In the genomic region with DNA sequence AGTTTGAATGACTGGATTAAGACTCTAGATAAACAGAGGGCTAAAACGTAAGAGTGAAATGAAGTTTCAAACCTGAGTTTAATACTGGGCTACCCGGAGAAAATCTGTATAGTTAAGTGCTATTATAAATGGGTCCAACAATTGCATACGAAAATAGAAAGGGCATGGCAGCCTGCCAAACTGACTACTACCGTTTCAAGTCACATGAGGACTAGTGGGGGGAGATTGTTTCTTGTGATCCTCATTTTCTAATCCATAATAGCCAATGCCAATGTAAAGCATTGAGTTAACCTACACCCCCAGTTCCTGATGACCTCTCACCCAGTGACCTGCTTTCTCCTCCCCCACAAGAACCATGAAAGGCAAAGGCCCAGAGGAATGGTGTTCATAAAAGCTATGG, we compare ENCODE assay signal across 11 mouse cellular contexts. TPM values are rescaled to one million over a fixed set of nuclear protein-coding genes. Genes with fewer than 3 reads are reported as not detected.
DNase-seq lines count a peak whose midpoint lies in the region; ATAC-seq and TF ChIP-seq lines count a peak whose summit lies in the region.
"Had no signal": no experiment of that assay in that cellular context is flagged by ENCODE, and none has a peak within 500 bp of the region (broad histone marks: within the 10 kb centered on the region; RNA-seq: fewer than 3 reads in every experiment).

No protein-coding gene starts in this region.

- no peaks in the 10 kb centered on the region for H3K36me3 ChIP-seq in liver, postnatal 0 days (replicated peaks; ENCODE audit: insufficient read depth, low read length)
- H3K36me3 ChIP-seq in liver, embryonic 11.5 days (ENCODE audit: control insufficient read depth, insufficient read depth, low read length): no peaks in the 10 kb centered on the region
- H3K36me3 ChIP-seq in heart, embryonic 14.5 days (ENCODE audit: control insufficient read depth, insufficient read depth, low read length): no peaks in the 10 kb centered on the region
- H3K36me3 ChIP-seq in hindbrain, postnatal 0 days (ENCODE audit: insufficient read depth, low read length): no peaks in the 10 kb centered on the region
- H3K36me3 ChIP-seq: hindbrain, embryonic 10.5 days; limb, embryonic 12.5 days had no signal

- H3K4me1 ChIP-seq in liver, postnatal 0 days (ENCODE audit: insufficient read depth): peaks cover 22% of the 10 kb centered on the region
- H3K4me1 ChIP-seq in liver, embryonic 11.5 days (replicated peaks; ENCODE audit: control insufficient read depth, insufficient read depth, low read length): peaks cover 3% of the 10 kb centered on the region
- peaks cover 8 to 39% of the 10 kb centered on the region in 2 experiments for H3K4me1 ChIP-seq in heart, embryonic 14.5 days (ENCODE audit: control insufficient read depth in 2 of 2, insufficient read depth in 2 of 2, low read length in 2 of 2)
- peaks cover 4% of the 10 kb centered on the region; the same call in 1 of the 2 replicates for H3K4me1 ChIP-seq in hindbrain, postnatal 0 days (ENCODE audit: insufficient read depth, low read length)

- no peak overlapping the region for H3K4me2 ChIP-seq in liver, postnatal 0 days (ENCODE audit: low read depth, low read length)
- H3K4me2 ChIP-seq in liver, embryonic 11.5 days: no peak overlapping the region
- peak overlapping the region; percentile 72 for H3K4me2 ChIP-seq in heart, embryonic 14.5 days (ENCODE audit: low read length)
- H3K4me2 ChIP-seq in hindbrain, postnatal 0 days (ENCODE audit: low read depth, low read length): no peak overlapping the region
- H3K4me2 ChIP-seq: limb, embryonic 12.5 days had no signal

- no peak overlapping the region for H3K4me3 ChIP-seq in liver, postnatal 0 days (ENCODE audit: low read depth, low read length)
- no peak overlapping the region for H3K4me3 ChIP-seq in liver, embryonic 11.5 days (ENCODE audit: low read depth, low read length)
- no peak overlapping the region for H3K4me3 ChIP-seq in heart, embryonic 14.5 days (ENCODE audit: control insufficient read depth in 1 of 2, insufficient read depth in 1 of 2, low read depth in 1 of 2, low read length in 2 of 2)
- no peak overlapping the region for H3K4me3 ChIP-seq in hindbrain, postnatal 0 days (ENCODE audit: low read length)
- H3K4me3 ChIP-seq: hindbrain, embryonic 10.5 days; limb, embryonic 12.5 days had no signal

- peak; percentile 31 to 41 for DNase-seq in adrenal gland, adult 18-20 months (ENCODE audit: low spot score in 2 of 2)
- no peak for DNase-seq in adrenal gland, adult 8-10 months
- peak; percentile 22 for DNase-seq in liver, postnatal 0 days
- DNase-seq in liver, embryonic 11.5 days (ENCODE audit: low spot score): no peak
- peak; percentile 47 for DNase-seq in lung, postnatal 14 days
- no peak for DNase-seq in hindbrain, postnatal 0 days (ENCODE audit: low spot score)
- DNase-seq in left cerebral cortex, adult 8-10 months (ENCODE audit: low spot score in 2 of 2): no peak
- DNase-seq: thymus, postnatal 4 days had no signal

- TF ChIP-seq CTCF in liver, postnatal 0 days (IDR thresholded peaks at IDR 0.05; ENCODE audit: low read depth): no peak
- no peak for TF ChIP-seq CTCF in hindbrain, postnatal 0 days (IDR thresholded peaks at IDR 0.05; ENCODE audit: low read depth)

- no peaks in the 10 kb centered on the region for H3K9me3 ChIP-seq in liver, postnatal 0 days (ENCODE audit: low read length)
- H3K9me3 ChIP-seq in liver, embryonic 11.5 days (ENCODE audit: control insufficient read depth, low read length): no peaks in the 10 kb centered on the region
- no peaks in the 10 kb centered on the region for H3K9me3 ChIP-seq in heart, embryonic 14.5 days (ENCODE audit: control insufficient read depth, low read length)
- no peaks in the 10 kb centered on the region for H3K9me3 ChIP-seq in hindbrain, postnatal 0 days (ENCODE audit: low read length)
- H3K9me3 ChIP-seq: hindbrain, embryonic 10.5 days; limb, embryonic 12.5 days had no signal

- no peak for TF ChIP-seq EP300 in liver, postnatal 0 days (IDR thresholded peaks at IDR 0.05; ENCODE audit: low read depth)

- WGBS in liver, postnatal 0 days (ENCODE audit: insufficient replicate concordance): 53% methylated on average over 4 of the region's 4 CpGs
- 74% methylated on average over 4 of the region's 4 CpGs for WGBS in liver, embryonic 11.5 days
- 19% methylated on average over 4 of the region's 4 CpGs for WGBS in heart, embryonic 14.5 days
- WGBS in hindbrain, postnatal 0 days: 47% methylated on average over 4 of the region's 4 CpGs

- peak overlapping the region; percentile 13; the same call in 1 of the 2 replicates for H3K27ac ChIP-seq in liver, postnatal 0 days (ENCODE audit: low read depth)
- no peak overlapping the region for H3K27ac ChIP-seq in liver, embryonic 11.5 days (ENCODE audit: low read depth, low read length)
- peak overlapping the region; percentile 52 to 71; a peak in 3 of 4 replicates for H3K27ac ChIP-seq in heart, embryonic 14.5 days (replicated peaks in 1 of 2; ENCODE audit: control insufficient read depth in 1 of 2, insufficient read depth in 1 of 2, low read depth in 2 of 2, low read length in 2 of 2)
- no peak overlapping the region for H3K27ac ChIP-seq in hindbrain, postnatal 0 days
- H3K27ac ChIP-seq: hindbrain, embryonic 10.5 days; limb, embryonic 12.5 days had no signal

- no peaks in the 10 kb centered on the region for H3K27me3 ChIP-seq in liver, postnatal 0 days (ENCODE audit: insufficient read depth, low read length)
- H3K27me3 ChIP-seq in liver, embryonic 11.5 days (replicated peaks; ENCODE audit: control insufficient read depth, insufficient read depth, low read length): no peaks in the 10 kb centered on the region
- H3K27me3 ChIP-seq in heart, embryonic 14.5 days (ENCODE audit: control insufficient read depth, insufficient read depth, low read length): no peaks in the 10 kb centered on the region
- no peaks in the 10 kb centered on the region for H3K27me3 ChIP-seq in hindbrain, postnatal 0 days (ENCODE audit: insufficient read depth, low read length)

- H3K9ac ChIP-seq in liver, postnatal 0 days (replicated peaks): no peak overlapping the region
- no peak overlapping the region for H3K9ac ChIP-seq in liver, embryonic 11.5 days (ENCODE audit: low read depth, low read length)
- peak overlapping the region; percentile 44; the same call in 1 of the 2 replicates for H3K9ac ChIP-seq in heart, embryonic 14.5 days (ENCODE audit: low read length)
- no peak overlapping the region for H3K9ac ChIP-seq in hindbrain, postnatal 0 days (replicated peaks; ENCODE audit: low read length)
- H3K9ac ChIP-seq: limb, embryonic 12.5 days had no signal

- no peak for ATAC-seq in liver, postnatal 0 days
- no peak for ATAC-seq in liver, embryonic 11.5 days (replicated peaks; ENCODE audit: low FRiP score)
- no peak for ATAC-seq in heart, embryonic 14.5 days (ENCODE audit: insufficient number of reproducible peaks, insufficient read depth, low FRiP score, low read depth)
- ATAC-seq in hindbrain, postnatal 0 days: no peak

RNA-seq across cellular contexts. Expression of gene Aig1, which starts 2.4 kb away (rescaled TPM):
- 10 to 100 TPM; 23.2 to 37.0 TPM for total RNA-seq in adrenal gland, adult 18-20 months (2021)
- 10 to 100 TPM; 24.8 to 38.4 (median 30.6) TPM for total RNA-seq in adrenal gland, adult 8-10 months (2022)
- 24.6 and 27.6 TPM in 2 replicates for polyA plus RNA-seq in liver, postnatal 0 days (2015; fragmentation: Nextera tagmentation; extraction: Ambion mirVana)
- polyA plus RNA-seq in liver, embryonic 11.5 days (2014; fragmentation: Nextera tagmentation; extraction: Ambion mirVana): 19.2 and 20.3 TPM in 2 replicates
- 78.0 and 81.6 TPM in 2 replicates for polyA plus RNA-seq in heart, embryonic 14.5 days (2014; fragmentation: Nextera tagmentation; extraction: Ambion mirVana)
- total RNA-seq in hindbrain, postnatal 0 days (2014; rRNA removed): 123 and 126 TPM in 2 replicates
- 102 and 105 TPM in 2 replicates for polyA plus RNA-seq in hindbrain, postnatal 0 days (2015; fragmentation: Nextera tagmentation; extraction: Ambion mirVana)
- total RNA-seq in left cerebral cortex, adult 8-10 months (2022): 10 to 100 TPM; 63.3 to 70.3 (median 66.1) TPM

Comparison
In these comparisons a context has a peak if more than half of its experiments do, and no peak if none do; other contexts are left out.
1. DNase-seq: peak in adrenal gland, adult 18-20 months (2 of 2), liver, postnatal 0 days (single experiment) and lung, postnatal 14 days (single experiment); none in adrenal gland, adult 8-10 months (single experiment), liver, embryonic 11.5 days (single experiment), hindbrain, postnatal 0 days (single experiment) and left cerebral cortex, adult 8-10 months (0 of 2).
2. H3K27ac ChIP-seq: peak in liver, postnatal 0 days (single experiment) and heart, embryonic 14.5 days (2 of 2); none in liver, embryonic 11.5 days (single experiment) and hindbrain, postnatal 0 days (single experiment).